Mouse (Mus musculus): ENCODE data around the gene Pdia3. TPM values are rescaled to one million over a fixed set of nuclear protein-coding genes. Genes with fewer than 3 reads are reported as not detected.
"Not testable (repeated sequence)": the region's sequence is repeated elsewhere in the genome, so short reads cannot be mapped to it uniquely, and the experiment has no call there.

Gene Pdia3
- 468 and 473 TPM in 2 replicates for polyA plus RNA-seq (2015; fragmentation: Nextera tagmentation; extraction: Ambion mirVana)

GRCm38 (mm10) chr2:121413387-121414042 lies at the start of gene Pdia3, which contains the start of gene Catsper2:
Gene Pdia3, plus strand, starts transcription at chr2:121413775.
Gene Catsper2, minus strand, starts transcription at chr2:121413792.
- ATAC-seq (replicated peaks; ENCODE audit: extremely low read depth, insufficient read depth, low FRiP score), result peak; percentile 99
- H3K9me3 ChIP-seq (replicated peaks; ENCODE audit: control insufficient read depth, low read length), result no peaks in the 10 kb centered on the region
- under 1% methylated on average over 60 of the region's 68 CpGs for WGBS

GRCm38 (mm10) chr2:121368831-121369230 lies 44.7 kb upstream of the Pdia3 start:
- Histone ChIP-seq H3K4me1 (ENCODE audit: control insufficient read depth, insufficient read depth, low read length) (no peaks in the 10 kb centered on the region), H3K27me3 (ENCODE audit: control insufficient read depth, insufficient read depth, low read length) (no peaks in the 10 kb centered on the region), H3K4me3 (ENCODE audit: low read length) (no peak overlapping the region), H3K9me3 (replicated peaks; ENCODE audit: control insufficient read depth, low read length) (no peaks in the 10 kb centered on the region), H3K9ac (ENCODE audit: low read length) (no peak overlapping the region), H3K36me3 (ENCODE audit: control insufficient read depth, insufficient read depth) (no peaks in the 10 kb centered on the region), H3K4me2 (ENCODE audit: low read depth, low read length) (no peak overlapping the region), H3K27ac (ENCODE audit: low read length) (no peak overlapping the region)
- WGBS, result 80% methylated on average over 2 of the region's 2 CpGs
- ATAC-seq (replicated peaks; ENCODE audit: extremely low read depth, insufficient read depth, low FRiP score), result no peak

More at GRCm38 (mm10) chr2:121413387-121414042, at the start of gene Pdia3, which contains the start of gene Catsper2:
- Histone ChIP-seq H3K4me2 (ENCODE audit: low read depth, low read length) (peak within 1 kb of the TSS; percentile 78), H3K4me1 (ENCODE audit: control insufficient read depth, insufficient read depth, low read length) (peaks cover 23% of the 10 kb centered on the region), H3K4me3 (ENCODE audit: low read length) (peak within 1 kb of the TSS; percentile 90), H3K36me3 (ENCODE audit: control insufficient read depth, insufficient read depth) (peaks cover 6% of the 10 kb centered on the region), H3K9ac (ENCODE audit: low read length) (peak within 1 kb of the TSS; percentile 99), H3K27me3 (ENCODE audit: control insufficient read depth, insufficient read depth, low read length) (no peaks in the 10 kb centered on the region), H3K27ac (ENCODE audit: low read length) (peak within 1 kb of the TSS; percentile 97)

GRCm38 (mm10) chr2:121370921-121371320 lies 42.7 kb upstream of the Pdia3 start:
- no peaks in the 10 kb centered on the region for H3K27me3 ChIP-seq (ENCODE audit: control insufficient read depth, insufficient read depth, low read length)
- 81% methylated on average over 5 of the region's 5 CpGs for WGBS
- ATAC-seq (replicated peaks; ENCODE audit: extremely low read depth, insufficient read depth, low FRiP score), result no peak

GRCm38 (mm10) chr2:121372266-121372665 lies 41.3 kb upstream of the Pdia3 start:
- no peaks in the 10 kb centered on the region for H3K4me1 ChIP-seq (ENCODE audit: control insufficient read depth, insufficient read depth, low read length)
- H3K27me3 ChIP-seq (ENCODE audit: control insufficient read depth, insufficient read depth, low read length), result no peaks in the 10 kb centered on the region
- H3K9me3 ChIP-seq (replicated peaks; ENCODE audit: control insufficient read depth, low read length), result no peaks in the 10 kb centered on the region
- H3K27ac ChIP-seq (ENCODE audit: low read length), result no peak overlapping the region
- H3K4me2 ChIP-seq (ENCODE audit: low read depth, low read length), result no peak overlapping the region
- H3K4me3 ChIP-seq (ENCODE audit: low read length), result no peak overlapping the region
- WGBS, result 55% methylated on average over 3 of the region's 3 CpGs
- no peaks in the 10 kb centered on the region for H3K36me3 ChIP-seq (ENCODE audit: control insufficient read depth, insufficient read depth)
- no peak overlapping the region for H3K9ac ChIP-seq (ENCODE audit: low read length)
- ATAC-seq (replicated peaks; ENCODE audit: extremely low read depth, insufficient read depth, low FRiP score), result no peak

More at GRCm38 (mm10) chr2:121370921-121371320, 42.7 kb upstream of the Pdia3 start:
- Histone ChIP-seq H3K9ac (ENCODE audit: low read length) (no peak overlapping the region), H3K4me2 (ENCODE audit: low read depth, low read length) (no peak overlapping the region), H3K4me3 (ENCODE audit: low read length) (no peak overlapping the region), H3K4me1 (ENCODE audit: control insufficient read depth, insufficient read depth, low read length) (no peaks in the 10 kb centered on the region), H3K9me3 (replicated peaks; ENCODE audit: control insufficient read depth, low read length) (no peaks in the 10 kb centered on the region), H3K27ac (ENCODE audit: low read length) (no peak overlapping the region), H3K36me3 (ENCODE audit: control insufficient read depth, insufficient read depth) (no peaks in the 10 kb centered on the region)

- no peak overlapping the region for H3K27ac ChIP-seq (ENCODE audit: low read length)
- WGBS, result 49% methylated on average over 2 of the region's 2 CpGs
- no peak overlapping the region for H3K4me2 ChIP-seq (ENCODE audit: low read depth, low read length)
- no peaks in the 10 kb centered on the region for H3K9me3 ChIP-seq (replicated peaks; ENCODE audit: control insufficient read depth, low read length)
- H3K4me1 ChIP-seq (ENCODE audit: control insufficient read depth, insufficient read depth, low read length), result no peaks in the 10 kb centered on the region
- H3K9ac ChIP-seq (ENCODE audit: low read length), result no peak overlapping the region
- no peak overlapping the region for H3K4me3 ChIP-seq (ENCODE audit: low read length)
- H3K36me3 ChIP-seq (ENCODE audit: control insufficient read depth, insufficient read depth), result no peaks in the 10 kb centered on the region
- no peak for ATAC-seq (replicated peaks; ENCODE audit: extremely low read depth, insufficient read depth, low FRiP score)
- no peaks in the 10 kb centered on the region for H3K27me3 ChIP-seq (ENCODE audit: control insufficient read depth, insufficient read depth, low read length)
These were observed 38.8 kb upstream of the Pdia3 start for GRCm38 (mm10) chr2:121374766-121375165.

- H3K4me2 ChIP-seq (ENCODE audit: low read depth, low read length); H3K9me3 ChIP-seq (replicated peaks; ENCODE audit: control insufficient read depth, low read length); H3K4me1 ChIP-seq (ENCODE audit: control insufficient read depth, insufficient read depth, low read length); H3K27ac ChIP-seq (ENCODE audit: low read length); H3K4me3 ChIP-seq (ENCODE audit: low read length); H3K9ac ChIP-seq (ENCODE audit: low read length); H3K36me3 ChIP-seq (ENCODE audit: control insufficient read depth, insufficient read depth); H3K27me3 ChIP-seq (ENCODE audit: control insufficient read depth, insufficient read depth, low read length); ATAC-seq (replicated peaks; ENCODE audit: extremely low read depth, insufficient read depth, low FRiP score): not testable (repeated sequence)
- 93% methylated on average over 14 of the region's 17 CpGs for WGBS
These were observed 26.5 kb upstream of the Pdia3 start, which contains the start of gene Strc for GRCm38 (mm10) chr2:121386961-121387575. Gene Strc, minus strand, starts transcription at chr2:121387168.

GRCm38 (mm10) chr2:121396624-121397023 lies 17.0 kb upstream of the Pdia3 start:
- H3K27ac ChIP-seq (ENCODE audit: low read length), result no peak overlapping the region
- no peaks in the 10 kb centered on the region for H3K36me3 ChIP-seq (ENCODE audit: control insufficient read depth, insufficient read depth)
- no peaks in the 10 kb centered on the region for H3K4me1 ChIP-seq (ENCODE audit: control insufficient read depth, insufficient read depth, low read length)
- H3K4me3 ChIP-seq (ENCODE audit: low read length), result no peak overlapping the region
- no peak overlapping the region for H3K4me2 ChIP-seq (ENCODE audit: low read depth, low read length)
- no peak overlapping the region for H3K9ac ChIP-seq (ENCODE audit: low read length)
- 13% methylated on average over 8 of the region's 8 CpGs for WGBS
- H3K9me3 ChIP-seq (replicated peaks; ENCODE audit: control insufficient read depth, low read length), result no peaks in the 10 kb centered on the region
- no peaks in the 10 kb centered on the region for H3K27me3 ChIP-seq (ENCODE audit: control insufficient read depth, insufficient read depth, low read length)
- no peak for ATAC-seq (replicated peaks; ENCODE audit: extremely low read depth, insufficient read depth, low FRiP score)

- no peak overlapping the region for H3K4me3 ChIP-seq (ENCODE audit: low read length)
- H3K4me1 ChIP-seq (ENCODE audit: control insufficient read depth, insufficient read depth, low read length), result no peaks in the 10 kb centered on the region
- no peaks in the 10 kb centered on the region; the same call in 1 of the 2 replicates for H3K36me3 ChIP-seq (ENCODE audit: control insufficient read depth, insufficient read depth)
- no peak overlapping the region for H3K27ac ChIP-seq (ENCODE audit: low read length)
- H3K4me2 ChIP-seq (ENCODE audit: low read depth, low read length), result no peak overlapping the region
- no peaks in the 10 kb centered on the region for H3K27me3 ChIP-seq (ENCODE audit: control insufficient read depth, insufficient read depth, low read length)
- no peak overlapping the region for H3K9ac ChIP-seq (ENCODE audit: low read length)
- 0 out of 2 replicates have a peak, but pooled peaks cover 2% of the 10 kb centered on the region for H3K9me3 ChIP-seq (replicated peaks; ENCODE audit: control insufficient read depth, low read length)
- ATAC-seq (replicated peaks; ENCODE audit: extremely low read depth, insufficient read depth, low FRiP score), result no peak
These were observed 10.3 kb upstream of the Pdia3 start for GRCm38 (mm10) chr2:121403296-121403695.

- no peak overlapping the region for H3K4me2 ChIP-seq (ENCODE audit: low read depth, low read length)
- WGBS, result 42% methylated on average over 4 of the region's 4 CpGs
- no peak overlapping the region for H3K27ac ChIP-seq (ENCODE audit: low read length)
- H3K36me3 ChIP-seq (ENCODE audit: control insufficient read depth, insufficient read depth), result no peaks in the 10 kb centered on the region; the same call in 1 of the 2 replicates
- H3K4me1 ChIP-seq (ENCODE audit: control insufficient read depth, insufficient read depth, low read length), result peaks cover 2% of the 10 kb centered on the region; the same call in 1 of the 2 replicates
- H3K27me3 ChIP-seq (ENCODE audit: control insufficient read depth, insufficient read depth, low read length), result no peaks in the 10 kb centered on the region
- no peak overlapping the region for H3K4me3 ChIP-seq (ENCODE audit: low read length)
- ATAC-seq (replicated peaks; ENCODE audit: extremely low read depth, insufficient read depth, low FRiP score), result no peak
- H3K9ac ChIP-seq (ENCODE audit: low read length), result no peak overlapping the region
- no peaks in the 10 kb centered on the region for H3K9me3 ChIP-seq (replicated peaks; ENCODE audit: control insufficient read depth, low read length)
These were observed 5.4 kb upstream of the Pdia3 start for GRCm38 (mm10) chr2:121408160-121408559.
